Mouse (Mus musculus) neural tube, embryonic 12.5 days (tissue): ENCODE data around the gene St8sia1. TPM values are rescaled to one million over a fixed set of nuclear protein-coding genes. Genes with fewer than 3 reads are reported as not detected.

Source experiments
- ATAC-seq: fragments of 200-750 bp; cut with Nextera tagmentation; 2 replicates; pipeline ENCODE4 v1.8.0; 2017; ENCODE audit warnings: low read depth, mild to moderate bottlenecking, moderate TSS enrichment, moderate library complexity; ENCODE audit not compliant: low FRiP score
- H3K27ac ChIP-seq: fragments of 300-500 bp; sonication (generic); 2 replicates; pipeline ENCODE4 v1.5.1; 2016
- H3K27me3 ChIP-seq: fragments of 300-500 bp; sonication (generic); replicated peaks from 2 replicates; pipeline ENCODE4 v1.6.1; 2016; ENCODE audit warnings: mild to moderate bottlenecking
- H3K36me3 ChIP-seq: fragments of 300-500 bp; sonication (generic); 2 replicates; pipeline ENCODE4 v1.6.1; 2016; ENCODE audit warnings: mild to moderate bottlenecking
- H3K4me1 ChIP-seq: fragments of 300-500 bp; sonication (generic); 2 replicates; pipeline ENCODE4 v1.6.1; 2016
- H3K4me2 ChIP-seq: fragments of 300-500 bp; sonication (generic); replicated peaks from 2 replicates; pipeline ENCODE4 v1.6.1; 2016; ENCODE audit warnings: mild to moderate bottlenecking
- H3K4me3 ChIP-seq: fragments of 300-500 bp; sonication (generic); 2 replicates; pipeline ENCODE4 v1.5.1; 2016
- H3K9ac ChIP-seq: fragments of 300-500 bp; sonication (generic); 2 replicates; pipeline ENCODE4 v1.6.1; 2016; ENCODE audit warnings: mild to moderate bottlenecking
- H3K9me3 ChIP-seq: fragments of 300-500 bp; sonication (generic); 2 replicates; pipeline ENCODE4 v1.6.1; 2016; ENCODE audit warnings: mild to moderate bottlenecking
- WGBS: fragments of 180-500 bp; shearing (Covaris S2); methylation state at CpG from one replicate; pipeline ENCODE4 v1.1.7; 2016; 5-methylcytosine and 5-hydroxymethylcytosine counted together
- polyA plus RNA-seq: library from polyadenylated mRNA; unstranded; fragments of >200 nt; fragmentation: Nextera tagmentation; extraction: Ambion mirVana; gene quantifications from 2 replicates; pipeline ENCODE4 v1.2.1, GENCODE M21; 2016

Gene St8sia1
- polyA plus RNA-seq, 1 experiment from 2014 or later = 12.8 TPM

- no peak for ATAC-seq
- no peak overlapping the region for H3K27ac ChIP-seq
- peaks cover 15% of the 10 kb centered on the region for H3K4me1 ChIP-seq
- H3K36me3 ChIP-seq = no peaks in the 10 kb centered on the region
- H3K9me3 ChIP-seq = no peaks in the 10 kb centered on the region
- H3K4me3 ChIP-seq = no peak overlapping the region
- H3K27me3 ChIP-seq = no peaks in the 10 kb centered on the region; the same call in 1 of the 2 replicates
- H3K9ac ChIP-seq = no peak overlapping the region
- H3K4me2 ChIP-seq = no peak overlapping the region
Observed at GRCm38 (mm10) chr6:142938074-142938473, 26.2 kb downstream of the St8sia1 start.

GRCm38 (mm10) chr6:142932582-142932981, 31.7 kb downstream of the St8sia1 start:
- Histone ChIP-seq H3K36me3 (no peaks in the 10 kb centered on the region), H3K27ac (no peak overlapping the region), H3K27me3 (no peaks in the 10 kb centered on the region), H3K4me2 (no peak overlapping the region), H3K4me3 (no peak overlapping the region), H3K4me1 (no peaks in the 10 kb centered on the region), H3K9ac (no peak overlapping the region), H3K9me3 (no peaks in the 10 kb centered on the region)
- 86% methylated on average over 6 of the region's 6 CpGs for WGBS
- ATAC-seq = no peak

- Histone ChIP-seq H3K4me2 (no peak overlapping the region), H3K27me3 (no peaks in the 10 kb centered on the region), H3K36me3 (no peaks in the 10 kb centered on the region), H3K4me3 (no peak overlapping the region), H3K4me1 (no peaks in the 10 kb centered on the region), H3K9me3 (no peaks in the 10 kb centered on the region), H3K27ac (no peak overlapping the region), H3K9ac (no peak overlapping the region)
- no peak for ATAC-seq
- 73% methylated on average over 9 of the region's 9 CpGs for WGBS
Observed at GRCm38 (mm10) chr6:142932144-142932543, 32.1 kb downstream of the St8sia1 start.

- no peak for ATAC-seq
- no peaks in the 10 kb centered on the region for H3K4me1 ChIP-seq
- no peak overlapping the region for H3K9ac ChIP-seq
- H3K4me3 ChIP-seq = no peak overlapping the region
- H3K27ac ChIP-seq = no peak overlapping the region
- H3K4me2 ChIP-seq = no peak overlapping the region
- H3K27me3 ChIP-seq = no peaks in the 10 kb centered on the region
- WGBS = 90% methylated on average over 16 of the region's 16 CpGs
- H3K9me3 ChIP-seq = no peaks in the 10 kb centered on the region
- no peaks in the 10 kb centered on the region for H3K36me3 ChIP-seq
Observed at GRCm38 (mm10) chr6:142928551-142929309, 35.5 kb downstream of the St8sia1 start.

GRCm38 (mm10) chr6:142926901-142927605, 37.2 kb downstream of the St8sia1 start:
- H3K4me2 ChIP-seq = no peak overlapping the region
- no peak for ATAC-seq
- no peak overlapping the region for H3K27ac ChIP-seq
- no peaks in the 10 kb centered on the region for H3K9me3 ChIP-seq
- WGBS = 89% methylated on average over 9 of the region's 9 CpGs
- H3K4me1 ChIP-seq = no peaks in the 10 kb centered on the region
- no peaks in the 10 kb centered on the region for H3K27me3 ChIP-seq
- no peak overlapping the region for H3K9ac ChIP-seq
- no peak overlapping the region for H3K4me3 ChIP-seq
- no peaks in the 10 kb centered on the region for H3K36me3 ChIP-seq

GRCm38 (mm10) chr6:142925921-142926320, 38.3 kb downstream of the St8sia1 start:
- Histone ChIP-seq H3K9ac (no peak overlapping the region), H3K9me3 (no peaks in the 10 kb centered on the region), H3K36me3 (no peaks in the 10 kb centered on the region), H3K4me3 (no peak overlapping the region), H3K4me2 (no peak overlapping the region), H3K4me1 (no peaks in the 10 kb centered on the region), H3K27me3 (no peaks in the 10 kb centered on the region), H3K27ac (no peak overlapping the region)
- ATAC-seq = no peak
- WGBS = 72% methylated on average over 5 of the region's 5 CpGs

GRCm38 (mm10) chr6:142925374-142925773, 38.9 kb downstream of the St8sia1 start:
- H3K9ac ChIP-seq = no peak overlapping the region
- no peak for ATAC-seq
- H3K27me3 ChIP-seq = no peaks in the 10 kb centered on the region
- H3K9me3 ChIP-seq = no peaks in the 10 kb centered on the region
- H3K27ac ChIP-seq = no peak overlapping the region
- H3K4me1 ChIP-seq = no peaks in the 10 kb centered on the region
- WGBS = 89% methylated on average over 3 of the region's 3 CpGs
- H3K4me2 ChIP-seq = no peak overlapping the region
- no peak overlapping the region for H3K4me3 ChIP-seq
- no peaks in the 10 kb centered on the region for H3K36me3 ChIP-seq

GRCm38 (mm10) chr6:142920901-142921300, 43.4 kb downstream of the St8sia1 start:
- 82% methylated on average over 5 of the region's 5 CpGs for WGBS
- Histone ChIP-seq H3K27ac (no peak overlapping the region), H3K4me3 (no peak overlapping the region), H3K27me3 (no peaks in the 10 kb centered on the region), H3K9ac (no peak overlapping the region), H3K4me1 (peaks cover 13% of the 10 kb centered on the region), H3K9me3 (no peaks in the 10 kb centered on the region), H3K36me3 (no peaks in the 10 kb centered on the region), H3K4me2 (no peak overlapping the region)
- no peak for ATAC-seq

GRCm38 (mm10) chr6:142918691-142919090, 45.6 kb downstream of the St8sia1 start:
- no peaks in the 10 kb centered on the region for H3K9me3 ChIP-seq
- WGBS = 78% methylated on average over 6 of the region's 6 CpGs
- H3K27ac ChIP-seq = no peak overlapping the region

GRCm38 (mm10) chr6:142917471-142917901, 46.8 kb downstream of the St8sia1 start:
- Histone ChIP-seq H3K27ac (no peak overlapping the region), H3K9ac (no peak overlapping the region), H3K4me3 (no peak overlapping the region), H3K9me3 (no peaks in the 10 kb centered on the region), H3K4me2 (no peak overlapping the region), H3K36me3 (no peaks in the 10 kb centered on the region), H3K4me1 (peaks cover 22% of the 10 kb centered on the region), H3K27me3 (no peaks in the 10 kb centered on the region)
- ATAC-seq = no peak; the same call in 1 of the 2 replicates
- 64% methylated on average over 13 of the region's 13 CpGs for WGBS

More at GRCm38 (mm10) chr6:142918691-142919090, 45.6 kb downstream of the St8sia1 start:
- no peaks in the 10 kb centered on the region for H3K36me3 ChIP-seq
- no peak overlapping the region for H3K4me3 ChIP-seq
- ATAC-seq = no peak
- H3K4me2 ChIP-seq = no peak overlapping the region
- no peak overlapping the region for H3K9ac ChIP-seq
- H3K27me3 ChIP-seq = no peaks in the 10 kb centered on the region
- peaks cover 22% of the 10 kb centered on the region for H3K4me1 ChIP-seq

GRCm38 (mm10) chr6:142916271-142916941, 47.8 kb downstream of the St8sia1 start:
- Histone ChIP-seq H3K4me3 (no peak overlapping the region), H3K36me3 (peaks cover 6% of the 10 kb centered on the region; the same call in 1 of the 2 replicates), H3K9ac (no peak overlapping the region), H3K27ac (no peak overlapping the region), H3K9me3 (no peaks in the 10 kb centered on the region), H3K27me3 (no peaks in the 10 kb centered on the region), H3K4me1 (peaks cover 22% of the 10 kb centered on the region), H3K4me2 (no peak overlapping the region)
- no peak for ATAC-seq
- WGBS = 84% methylated on average over 11 of the region's 11 CpGs

- 81% methylated on average over 5 of the region's 5 CpGs for WGBS
- Histone ChIP-seq H3K36me3 (peaks cover 15% of the 10 kb centered on the region; the same call in 1 of the 2 replicates), H3K27me3 (no peaks in the 10 kb centered on the region), H3K27ac (no peak overlapping the region), H3K9ac (no peak overlapping the region), H3K4me2 (no peak overlapping the region), H3K9me3 (no peaks in the 10 kb centered on the region), H3K4me3 (no peak overlapping the region), H3K4me1 (peaks cover 22% of the 10 kb centered on the region)
- no peak for ATAC-seq
Observed at GRCm38 (mm10) chr6:142915464-142915863, 48.8 kb downstream of the St8sia1 start.
